Mouse (Mus musculus) E14TG2a.4 (cell line): ENCODE measurements at regions not wholly inside any gene's neighbourhood (a gene's known extent, or its start where the extent isn't known, plus 50 kb on each side); places are given as distances from the start of the nearest gene placed in this dataset.

Source experiments
- H3K27me3 ChIP-seq: 2 replicates; pipeline ENCODE4 v1.6.1; 2014; ENCODE audit warnings: low read length, control low read depth; ENCODE audit not compliant: insufficient read depth
- H3K36me3 ChIP-seq: 2 replicates; pipeline ENCODE4 v1.6.1; 2014; ENCODE audit warnings: low read length, control low read depth; ENCODE audit not compliant: insufficient read depth
- H3K4me1 ChIP-seq: replicated peaks from 2 replicates; pipeline ENCODE4 v1.6.1; 2014; ENCODE audit warnings: low read depth, low read length, control low read depth
- H3K4me3 ChIP-seq: replicated peaks from 2 replicates; pipeline ENCODE4 v1.5.1; 2014; ENCODE audit warnings: mild to moderate bottlenecking, low read length
- H3K9me3 ChIP-seq: 2 replicates; pipeline ENCODE4 v1.6.1; 2014; ENCODE audit warnings: low read length, control low read depth
- CTCF ChIP-seq: conservative IDR thresholded peaks from 2 replicates; pipeline ENCODE4 v1.5.1; 2014; ENCODE audit warnings: low read length
- NANOG ChIP-seq: IDR thresholded peaks from 2 replicates; pipeline ENCODE4 v1.6.1; 2014; ENCODE audit warnings: borderline replicate concordance, low read length, mixed read lengths
- POU5F1 ChIP-seq: IDR thresholded peaks from 2 replicates; pipeline ENCODE4 v1.6.1; 2014; ENCODE audit warnings: low read length, borderline replicate concordance

DNA sequence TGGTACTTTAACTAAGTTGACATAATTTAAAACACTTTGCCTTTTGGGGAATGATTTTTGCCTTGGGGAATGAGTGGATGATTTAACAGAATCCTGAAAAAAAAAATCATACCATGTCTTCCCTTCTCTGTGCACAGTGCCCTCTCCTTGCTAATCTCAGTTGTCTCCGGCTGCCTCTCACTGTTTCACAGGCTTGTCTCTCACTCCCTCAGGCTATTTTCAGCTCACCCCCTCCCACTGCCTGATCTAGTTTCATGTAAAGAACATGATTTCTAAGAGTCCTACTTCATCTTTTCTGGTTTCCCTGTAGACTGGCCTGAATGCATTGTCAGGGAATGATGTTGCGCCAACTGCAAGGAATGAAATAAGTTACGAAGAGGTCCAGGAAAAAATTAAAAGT is 231.2 kb downstream of the Brinp2 start:
- TF ChIP-seq POU5F1 (no peak), CTCF (no peak; the same call in 1 of the 2 replicates), NANOG (no peak)
- Histone ChIP-seq H3K4me3 (no peak overlapping the region), H3K27me3 (no peaks in the 10 kb centered on the region), H3K4me1 (no peaks in the 10 kb centered on the region), H3K9me3 (no peaks in the 10 kb centered on the region), H3K36me3 (no peaks in the 10 kb centered on the region)

DNA sequence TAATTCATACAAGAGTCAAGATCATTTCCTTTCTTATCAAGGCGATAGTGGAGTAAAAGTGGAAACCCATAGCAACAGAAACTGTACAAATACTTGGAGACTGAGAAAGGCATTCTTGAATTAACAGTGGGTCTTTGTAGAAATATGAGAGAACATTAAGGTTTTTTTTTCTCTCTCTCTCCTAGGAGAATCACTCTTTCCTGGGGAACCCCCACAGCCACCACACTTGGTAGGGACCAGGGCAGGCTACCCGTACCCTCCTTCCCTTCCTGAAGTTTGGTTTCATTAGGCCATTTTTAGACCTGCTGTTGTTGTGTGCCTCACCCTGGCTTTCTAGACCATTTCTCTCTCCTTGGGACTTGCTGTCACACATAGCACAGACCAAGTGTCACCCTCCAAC is 229.9 kb downstream of the Brinp2 start:
- Histone ChIP-seq H3K27me3 (no peaks in the 10 kb centered on the region), H3K9me3 (no peaks in the 10 kb centered on the region), H3K36me3 (no peaks in the 10 kb centered on the region), H3K4me1 (no peaks in the 10 kb centered on the region), H3K4me3 (no peak overlapping the region)
- no peak for TF ChIP-seq CTCF
- TF ChIP-seq NANOG: no peak
- TF ChIP-seq POU5F1: no peak

DNA sequence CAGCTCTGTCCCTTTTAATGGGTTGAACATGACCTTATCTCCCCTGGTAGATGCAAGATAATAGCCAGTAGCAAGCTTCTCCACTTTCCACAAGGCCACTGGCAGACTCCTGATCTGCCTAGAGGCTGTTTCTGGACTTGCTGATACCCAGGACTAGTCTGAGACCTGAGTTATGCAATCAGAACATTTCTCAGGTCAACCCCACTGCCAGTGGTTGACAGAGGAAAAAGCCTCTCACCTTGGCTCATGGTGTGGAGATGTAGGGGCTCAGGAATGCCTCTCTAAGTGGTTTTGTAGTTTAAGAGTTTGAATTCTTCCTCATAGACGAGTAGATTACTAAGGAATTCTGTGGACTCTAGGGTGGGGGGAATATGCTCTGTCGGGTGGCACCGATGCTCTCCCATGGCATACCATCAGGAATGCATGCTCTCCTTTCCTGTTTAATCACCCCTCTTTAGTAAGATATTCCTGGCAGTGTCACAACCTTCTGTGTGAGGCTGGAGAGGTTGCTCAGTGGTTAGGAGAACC is 226.8 kb downstream of the Brinp2 start:
- no peak for TF ChIP-seq NANOG
- TF ChIP-seq CTCF: no peak
- TF ChIP-seq POU5F1: no peak
- H3K4me1 ChIP-seq: no peaks in the 10 kb centered on the region
- H3K36me3 ChIP-seq: no peaks in the 10 kb centered on the region
- H3K4me3 ChIP-seq: no peak overlapping the region
- no peaks in the 10 kb centered on the region for H3K27me3 ChIP-seq
- H3K9me3 ChIP-seq: no peaks in the 10 kb centered on the region

DNA sequence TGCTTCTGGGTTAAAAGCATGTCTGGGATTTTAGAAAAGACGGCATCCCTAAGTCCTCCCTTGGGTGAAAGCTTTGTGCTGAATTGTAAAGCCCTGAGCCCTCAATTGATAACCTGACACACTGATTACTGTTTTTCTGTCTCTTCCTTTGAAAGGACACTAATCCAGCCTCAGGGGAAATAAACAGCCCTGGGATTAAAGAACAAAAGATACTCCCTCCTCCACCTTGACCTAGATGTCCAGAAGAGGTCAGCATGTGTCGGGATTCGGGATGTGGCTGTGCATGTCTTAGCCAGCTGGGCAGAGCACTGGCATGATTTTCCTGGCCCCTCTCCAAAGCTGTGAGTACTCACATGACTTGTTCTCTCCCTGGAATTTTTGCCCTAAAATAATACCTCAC is 208.6 kb downstream of the Brinp2 start:
- H3K27me3 ChIP-seq: no peaks in the 10 kb centered on the region
- no peaks in the 10 kb centered on the region for H3K4me1 ChIP-seq
- TF ChIP-seq CTCF (no peak), NANOG (no peak), POU5F1 (no peak)
- H3K9me3 ChIP-seq: no peaks in the 10 kb centered on the region
- no peak overlapping the region for H3K4me3 ChIP-seq
- H3K36me3 ChIP-seq: no peaks in the 10 kb centered on the region

DNA sequence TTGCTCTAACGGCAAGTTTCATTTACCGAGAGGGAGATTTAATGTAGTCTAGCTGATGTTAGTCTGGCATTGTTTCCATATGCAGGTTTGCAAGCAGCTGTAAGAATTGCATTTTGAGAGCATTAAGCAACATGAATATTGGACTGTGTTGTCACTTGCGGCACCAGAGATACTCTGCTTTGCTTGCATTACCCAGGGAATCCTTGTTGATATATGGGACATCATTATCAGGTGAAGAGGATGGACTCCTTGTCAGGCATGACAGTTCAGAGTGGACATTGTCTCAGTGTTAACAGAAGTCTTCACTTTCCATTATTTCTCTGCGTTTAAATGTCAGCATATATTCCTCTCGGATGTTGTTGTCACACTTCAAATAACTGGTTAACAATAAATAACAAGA is 208.1 kb downstream of the Brinp2 start:
- Histone ChIP-seq H3K27me3 (no peaks in the 10 kb centered on the region), H3K36me3 (no peaks in the 10 kb centered on the region), H3K9me3 (no peaks in the 10 kb centered on the region), H3K4me3 (no peak overlapping the region), H3K4me1 (no peaks in the 10 kb centered on the region)
- TF ChIP-seq POU5F1 (no peak), CTCF (no peak), NANOG (no peak)

DNA sequence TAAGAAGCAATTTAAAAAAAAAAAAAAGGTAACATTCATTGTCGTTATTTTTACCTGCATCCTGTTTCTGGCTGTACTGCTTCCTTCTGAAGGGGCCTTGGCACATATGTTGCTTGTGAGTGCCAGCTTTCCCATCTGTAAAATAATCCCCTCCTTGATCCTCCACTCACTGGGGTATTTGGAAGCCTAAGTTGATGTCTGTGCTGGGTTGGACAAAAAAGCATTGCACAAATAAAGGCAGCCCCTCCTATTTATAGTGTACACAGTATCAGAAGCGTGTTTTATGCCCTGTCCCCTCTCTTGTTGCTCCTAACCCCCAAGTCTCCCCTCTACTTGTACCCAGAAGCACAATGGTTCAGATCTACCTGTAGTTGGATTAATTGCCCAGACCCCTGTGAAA is 195.0 kb downstream of the Brinp2 start:
- no peak for TF ChIP-seq CTCF
- no peak for TF ChIP-seq NANOG
- no peak for TF ChIP-seq POU5F1
- no peak overlapping the region for H3K4me3 ChIP-seq
- H3K27me3 ChIP-seq: no peaks in the 10 kb centered on the region
- H3K4me1 ChIP-seq: no peaks in the 10 kb centered on the region
- no peaks in the 10 kb centered on the region for H3K36me3 ChIP-seq
- H3K9me3 ChIP-seq: no peaks in the 10 kb centered on the region

DNA sequence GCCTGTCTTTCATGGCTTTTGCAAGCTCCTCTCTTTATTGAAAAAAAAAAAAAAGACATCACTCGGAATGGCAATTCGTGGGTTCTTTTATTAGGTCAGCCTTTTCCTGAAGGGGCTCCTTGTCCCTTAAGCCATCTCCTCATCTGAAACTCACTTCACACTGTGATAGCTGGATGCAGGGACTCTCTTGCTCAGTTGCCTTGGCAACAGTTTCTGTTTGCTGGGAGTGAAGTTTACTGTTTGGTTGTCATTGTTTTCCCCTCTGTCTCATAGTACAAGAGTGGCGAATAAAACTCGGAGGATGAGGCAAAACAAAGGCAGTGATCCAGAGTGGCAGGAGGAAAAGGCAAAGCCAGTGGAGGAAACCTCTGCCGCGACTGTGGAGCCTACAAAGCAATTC is 194.6 kb downstream of the Brinp2 start:
- Histone ChIP-seq H3K27me3 (no peaks in the 10 kb centered on the region), H3K36me3 (no peaks in the 10 kb centered on the region), H3K4me3 (no peak overlapping the region), H3K9me3 (no peaks in the 10 kb centered on the region), H3K4me1 (no peaks in the 10 kb centered on the region)
- TF ChIP-seq POU5F1 (no peak), NANOG (no peak), CTCF (no peak)

DNA sequence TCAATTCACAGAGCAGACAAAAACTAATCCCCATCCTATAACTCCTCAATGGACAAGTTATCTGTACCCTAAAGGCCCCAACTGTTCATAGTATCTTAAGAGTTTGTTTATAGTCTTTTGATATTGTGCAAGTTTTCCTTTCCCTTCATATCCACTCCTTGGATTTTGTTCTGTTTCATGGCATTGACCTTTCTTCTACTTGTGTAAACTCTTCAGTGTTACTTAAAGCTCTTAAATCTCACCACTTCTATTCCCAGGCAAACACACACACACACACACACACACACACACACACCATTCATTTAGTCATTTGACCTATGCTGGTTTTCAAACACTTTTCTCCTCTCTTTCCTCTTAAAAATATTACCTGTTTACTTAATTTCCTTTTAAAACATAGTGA is 192.7 kb downstream of the Brinp2 start:
- no peak for TF ChIP-seq CTCF
- no peak for TF ChIP-seq POU5F1
- TF ChIP-seq NANOG: no peak
- no peak overlapping the region for H3K4me3 ChIP-seq
- no peaks in the 10 kb centered on the region for H3K4me1 ChIP-seq

DNA sequence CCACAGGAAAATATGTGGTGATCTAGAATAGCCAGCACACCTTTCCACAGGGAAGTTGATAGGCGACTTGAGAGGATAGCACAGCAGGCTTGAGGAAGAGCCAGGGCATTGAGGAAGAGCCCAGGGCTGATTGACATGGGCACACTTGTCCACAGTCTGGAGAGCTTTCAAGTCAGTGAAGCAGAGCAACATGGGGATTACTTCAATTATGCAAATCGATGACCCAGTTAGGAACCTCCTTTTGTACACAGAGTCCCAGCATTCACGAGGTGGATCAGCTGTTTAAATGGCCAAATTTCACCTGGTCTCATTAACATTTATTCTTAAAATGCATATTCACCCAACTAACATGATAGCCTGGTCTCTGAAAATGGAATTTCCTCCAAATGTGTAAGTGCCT is 186.1 kb downstream of the Brinp2 start:
- TF ChIP-seq NANOG (no peak), POU5F1 (no peak), CTCF (no peak)
- Histone ChIP-seq H3K27me3 (no peaks in the 10 kb centered on the region), H3K4me1 (no peaks in the 10 kb centered on the region), H3K36me3 (no peaks in the 10 kb centered on the region), H3K4me3 (no peak overlapping the region), H3K9me3 (no peaks in the 10 kb centered on the region)

More for the DNA sequence above, 192.7 kb downstream of the Brinp2 start:
- H3K9me3 ChIP-seq: no peaks in the 10 kb centered on the region
- no peaks in the 10 kb centered on the region for H3K36me3 ChIP-seq
- no peaks in the 10 kb centered on the region for H3K27me3 ChIP-seq
